Mouse (Mus musculus): ENCODE measurements around the gene Kcnq2.

Kcnq2 gene

DNA sequence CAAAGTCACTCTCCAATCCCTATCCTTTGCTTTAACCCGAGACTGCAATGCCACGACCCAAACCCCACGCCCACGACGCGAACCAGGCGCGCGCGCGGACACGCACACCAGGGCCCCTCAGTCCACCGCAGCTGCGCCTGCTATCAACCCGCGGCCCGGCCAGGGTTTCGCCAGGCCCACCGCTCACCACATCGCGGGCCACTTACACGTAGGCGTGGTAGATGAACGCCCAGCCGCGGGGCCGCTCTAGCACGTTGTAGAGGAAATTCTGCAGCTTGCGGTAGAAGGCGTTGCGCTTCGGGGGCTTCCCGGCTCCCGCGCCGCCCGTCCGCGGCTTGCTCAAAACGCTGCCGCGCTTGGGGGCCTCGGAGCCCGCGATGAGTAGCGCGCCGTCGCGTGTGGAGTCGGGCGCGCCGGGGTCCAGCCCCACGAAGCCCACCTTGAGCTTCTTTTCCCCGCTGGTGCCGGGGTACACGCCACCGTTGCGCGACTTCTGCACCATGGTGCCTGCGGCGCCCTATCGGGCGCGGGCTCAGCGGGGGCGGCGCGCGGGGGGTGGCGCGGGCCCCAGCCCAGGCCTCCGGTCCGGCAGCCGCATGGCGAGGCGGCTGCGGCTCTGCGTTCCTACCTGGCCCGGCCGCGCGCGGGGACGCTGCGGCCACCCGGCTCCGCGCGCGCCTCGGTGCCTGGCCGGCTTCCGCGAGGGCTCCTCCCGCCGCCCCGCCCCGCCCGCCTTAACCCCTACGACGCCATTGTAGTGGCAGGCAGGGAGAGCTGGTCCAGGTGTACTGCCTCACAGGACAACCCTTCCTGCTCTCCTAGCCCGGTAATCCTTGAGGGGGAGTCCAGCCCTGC lies at the start of gene Kcnq2:
Gene Kcnq2 (minus strand): TSS at position 710 of the 855 bp plus-strand sequence.
- no peak for DNase-seq

DNA sequence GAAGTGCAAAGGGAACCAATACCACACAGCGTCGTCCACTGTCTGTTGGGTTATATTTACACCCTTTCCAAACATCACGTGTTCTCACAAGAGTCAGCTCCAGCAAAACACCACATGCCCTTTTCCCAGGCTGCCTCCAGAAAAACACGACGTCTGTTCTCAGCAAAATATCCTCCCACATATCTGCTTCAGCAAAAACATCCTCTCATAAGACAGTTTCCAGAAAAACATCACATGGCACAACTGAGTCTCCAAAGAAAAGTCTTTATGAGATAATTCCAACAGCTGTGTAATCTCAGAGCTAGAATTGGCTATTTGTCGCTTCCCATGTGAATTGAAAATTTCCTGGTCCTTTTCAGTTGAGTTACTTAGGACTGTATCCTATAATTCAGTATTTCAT lies 45.8 kb upstream of the Kcnq2 start:
- DNase-seq: no peak

DNA sequence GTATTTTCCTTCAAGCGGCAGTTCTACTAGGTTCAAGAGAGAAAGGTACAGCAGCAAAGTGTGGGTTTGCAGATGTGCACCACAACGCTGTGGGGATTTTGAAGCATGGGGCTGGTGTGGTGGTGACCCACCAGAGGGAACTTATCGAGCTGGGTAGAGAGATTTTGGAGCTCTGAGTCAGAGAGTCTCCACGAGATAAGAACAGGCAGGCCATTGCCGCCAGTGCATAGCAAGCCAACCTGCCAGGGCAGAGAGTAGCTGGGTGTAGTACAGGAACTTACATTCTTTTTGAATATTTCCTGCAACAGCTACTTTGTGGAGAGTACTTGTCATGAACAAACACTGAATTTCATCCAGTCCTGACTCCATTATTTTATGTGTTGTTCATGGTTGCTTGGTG lies 43.4 kb upstream of the Kcnq2 start:
- DNase-seq: no peak

DNA sequence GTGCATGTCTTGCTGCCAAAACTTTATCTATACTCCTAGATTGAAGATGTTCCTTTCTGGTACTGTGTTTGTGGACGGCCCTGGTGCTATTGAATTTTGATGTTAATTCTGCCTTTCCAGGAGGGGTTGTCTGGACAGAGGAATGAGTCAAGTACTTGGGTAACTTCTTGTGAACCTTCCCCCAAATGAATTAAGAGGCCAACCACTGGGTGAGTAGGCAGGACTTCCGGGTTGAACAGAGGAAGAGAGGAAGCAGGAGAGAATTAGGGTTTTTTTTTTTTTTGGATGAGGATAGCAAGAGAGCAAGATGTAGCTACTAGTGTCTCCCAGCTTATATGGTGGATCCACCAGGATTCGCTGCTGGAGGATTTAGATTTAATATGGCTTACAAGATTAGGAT lies 42.9 kb upstream of the Kcnq2 start:
- no peak for DNase-seq

DNA sequence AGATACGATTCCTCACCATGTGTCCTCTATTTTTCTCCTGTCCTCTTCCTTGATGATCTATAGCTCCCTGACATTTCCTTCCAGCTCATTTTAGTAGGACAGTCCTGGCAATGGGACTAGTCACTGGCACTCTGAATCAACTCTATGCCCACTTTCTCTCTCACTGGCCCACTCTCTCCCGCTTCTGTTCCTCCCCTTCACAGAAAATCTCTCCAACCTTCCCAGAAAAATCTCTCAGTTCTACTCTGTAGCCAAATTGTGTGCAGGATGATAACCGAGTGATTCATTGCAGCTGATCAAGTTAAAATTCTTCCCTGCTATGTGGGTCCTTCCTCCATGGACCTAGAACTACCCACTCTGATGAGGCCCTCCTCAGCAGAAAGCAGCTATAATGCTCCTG lies 39.5 kb upstream of the Kcnq2 start:
- no peak for DNase-seq

DNA sequence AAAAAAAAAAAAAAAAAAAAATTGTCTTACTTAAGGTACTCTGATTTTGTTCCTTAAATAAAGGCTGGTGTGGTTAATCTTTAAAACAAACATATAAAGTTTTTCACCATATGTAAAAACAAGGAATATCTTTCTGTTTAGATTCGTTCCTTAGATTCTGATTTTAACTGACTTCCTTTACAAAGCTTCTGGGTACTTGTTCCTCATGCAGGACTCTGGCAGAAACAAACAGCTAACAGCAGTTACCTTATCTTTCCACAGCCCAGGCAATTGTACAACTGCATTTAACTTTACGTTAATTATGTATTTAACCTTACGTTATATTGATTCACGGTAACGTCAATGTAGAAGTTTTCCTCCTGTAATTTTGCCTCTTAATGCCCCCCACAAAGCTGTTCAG lies 31.4 kb upstream of the Kcnq2 start:
- no peak for DNase-seq

DNA sequence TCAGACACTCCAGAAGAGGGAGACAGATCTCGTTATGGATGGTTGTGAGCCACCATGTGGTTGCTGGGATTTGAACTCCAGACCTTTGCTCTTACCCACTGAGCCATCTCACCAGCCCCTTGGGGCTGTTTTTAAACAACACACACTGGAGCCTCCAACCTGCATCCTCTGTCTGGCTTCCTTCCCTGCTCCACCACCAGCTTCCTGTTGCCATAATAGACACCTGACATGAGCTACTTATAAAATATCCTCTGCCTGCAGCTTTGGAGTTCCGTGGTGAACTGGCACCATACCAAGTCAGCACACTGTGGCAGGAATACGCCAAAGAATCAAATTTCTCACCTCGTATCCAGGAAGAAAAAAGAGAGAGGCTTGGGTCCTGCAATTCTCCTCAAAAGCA lies 25.7 kb upstream of the Kcnq2 start:
- no peak for DNase-seq

DNA sequence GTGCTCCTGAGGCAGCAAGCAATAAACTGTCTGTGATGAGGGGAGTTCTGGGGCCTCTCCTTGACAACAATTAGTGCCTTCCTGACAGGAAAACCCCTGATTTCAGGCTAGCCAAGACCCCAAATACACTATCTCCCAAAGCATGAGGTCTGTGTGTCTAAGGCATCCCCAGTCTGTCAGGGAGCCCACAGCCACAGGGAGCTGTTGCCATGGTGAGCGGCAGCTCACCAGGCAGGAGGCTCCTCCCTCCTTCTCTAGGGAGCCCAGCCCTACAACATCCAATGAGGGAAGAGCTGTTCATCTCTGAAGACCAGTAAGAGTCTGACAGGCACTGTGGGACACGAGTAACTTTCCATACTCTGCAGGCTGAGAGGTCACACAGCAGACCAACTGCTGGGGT lies 24.7 kb upstream of the Kcnq2 start:
- DNase-seq: no peak

DNA sequence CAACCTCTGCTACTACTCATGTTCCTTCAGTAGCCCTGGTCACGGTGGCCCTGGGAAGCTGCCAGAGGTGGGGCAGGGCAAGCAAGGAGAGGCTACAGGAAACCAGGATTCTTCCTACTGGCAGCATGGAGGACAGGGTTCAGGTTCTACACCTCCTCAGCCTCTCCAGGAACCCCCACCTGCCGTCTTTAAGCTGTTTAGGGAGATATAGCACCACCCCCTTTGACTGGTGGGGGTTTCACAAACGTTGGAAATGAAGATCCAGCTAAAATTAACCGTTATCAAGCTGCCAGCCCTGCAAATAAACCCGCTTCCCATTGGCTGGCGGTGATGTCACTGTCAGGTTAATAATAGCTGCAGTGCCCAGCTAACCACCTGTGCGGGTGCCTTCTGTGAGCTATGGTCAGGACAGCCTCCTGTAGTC lies 24.0 kb upstream of the Kcnq2 start:
- DNase-seq: no peak

DNA sequence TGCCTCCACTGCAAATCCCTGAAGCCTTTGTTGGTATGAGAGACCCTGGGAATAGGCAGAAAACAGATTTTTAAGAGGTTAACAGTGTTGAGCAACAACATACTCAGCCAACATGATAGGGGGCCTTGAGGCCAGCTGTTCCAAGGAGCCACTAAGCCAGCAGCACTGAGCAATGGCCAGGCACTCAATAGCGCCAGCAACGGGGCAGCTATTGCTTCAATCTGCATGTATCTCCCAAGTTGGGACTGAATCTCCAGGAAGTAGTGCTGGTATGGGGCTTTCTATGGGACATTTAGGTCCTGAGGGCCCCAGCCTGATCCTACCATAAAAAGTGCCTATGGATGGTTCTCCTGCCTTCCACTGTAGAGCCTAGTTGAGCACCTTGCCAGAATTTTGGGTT lies 23.4 kb upstream of the Kcnq2 start:
- DNase-seq: no peak

DNA sequence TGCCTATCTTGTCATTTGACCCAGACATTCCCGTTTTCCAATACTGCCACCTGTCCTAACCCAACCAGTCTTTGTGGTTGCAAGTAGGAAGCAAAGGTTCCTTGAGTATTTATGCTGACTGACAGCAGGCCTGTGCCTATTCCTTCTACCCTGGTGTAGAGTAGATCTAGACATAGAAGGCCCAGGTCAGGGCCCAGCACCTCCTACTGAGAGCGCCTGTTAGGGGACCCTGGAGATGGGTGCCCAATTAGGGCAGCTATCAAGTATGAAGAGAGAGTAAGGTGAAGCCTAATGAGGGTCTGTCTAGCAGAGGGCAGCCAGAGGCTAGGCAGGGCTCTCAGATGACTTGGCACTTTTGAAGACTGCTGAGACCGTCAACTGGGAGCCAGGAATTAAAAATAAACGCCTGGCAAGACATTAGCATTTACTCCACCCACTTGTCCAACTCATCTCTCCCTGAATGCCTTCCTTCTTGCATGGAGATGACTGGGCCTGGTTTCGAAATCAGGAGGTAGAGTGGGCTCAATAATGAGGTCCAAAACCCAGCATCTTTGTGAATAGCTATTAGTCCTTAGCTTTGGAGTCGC lies 22.7 kb upstream of the Kcnq2 start:
- DNase-seq: no peak

DNA sequence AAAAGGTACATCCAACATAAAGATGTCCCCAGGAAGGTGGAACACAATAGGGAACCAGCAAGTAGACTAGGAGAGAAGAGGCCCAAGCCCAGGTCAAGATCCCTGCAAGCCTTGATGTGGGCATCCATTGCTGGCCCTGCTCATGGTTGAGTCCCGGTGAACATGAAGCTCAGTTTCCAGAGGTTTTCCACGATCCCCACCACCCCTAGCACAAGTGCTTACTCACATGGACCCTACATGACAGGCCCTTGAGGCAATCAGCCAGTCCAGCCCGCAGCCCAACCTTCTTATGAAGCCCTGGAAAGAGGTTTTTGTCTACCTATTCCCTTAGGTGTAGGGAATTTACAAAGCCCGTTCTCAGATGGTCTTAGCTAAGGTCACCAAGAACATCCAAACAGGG lies 22.1 kb upstream of the Kcnq2 start:
- DNase-seq: no peak

DNA sequence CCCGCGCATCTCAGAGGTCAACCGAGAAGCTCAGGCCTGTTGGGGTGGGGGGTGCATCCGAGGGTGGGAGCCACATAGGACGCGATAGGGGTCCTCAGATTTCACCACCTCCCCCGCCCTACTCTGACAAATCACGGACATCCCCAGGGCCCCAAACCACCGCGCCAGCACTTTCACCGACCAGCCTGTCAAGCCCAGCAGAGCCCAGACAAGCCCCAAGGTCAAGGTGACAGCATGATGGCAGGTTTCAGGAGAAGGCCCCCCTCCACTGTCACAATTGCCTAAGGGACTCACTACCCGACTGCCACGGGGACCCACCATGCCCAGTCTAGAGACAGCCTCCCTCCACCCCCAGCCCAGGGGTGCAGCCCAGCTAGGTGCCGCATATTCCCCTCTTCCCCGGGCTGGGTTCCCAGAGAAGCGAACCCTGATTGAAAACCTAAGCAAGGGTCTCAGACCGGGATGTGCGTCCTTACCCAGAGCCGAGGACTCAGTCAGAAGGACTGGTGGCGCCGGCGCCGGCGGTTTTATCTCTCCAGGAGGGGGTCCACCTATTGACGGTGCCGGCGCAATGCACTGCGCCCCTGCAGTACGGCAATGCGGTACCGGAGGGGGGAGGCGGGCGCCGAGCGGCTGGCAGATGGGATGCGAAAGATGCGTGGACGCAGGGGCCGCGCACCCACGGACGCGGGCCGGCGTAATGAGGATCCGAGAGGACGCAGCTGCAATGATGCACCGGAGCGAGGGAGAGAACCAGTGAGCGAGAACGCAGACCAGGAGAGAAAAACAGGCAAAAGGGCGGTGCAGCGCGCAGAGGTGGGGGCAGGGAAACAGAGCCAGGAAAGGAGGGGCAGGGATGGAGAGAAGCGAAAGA lies 21.4 kb upstream of the Kcnq2 start, which contains the start of gene Eef1a2:
Gene Eef1a2 (minus strand): TSS at position 767 of the 874 bp plus-strand sequence.
- no peak for DNase-seq

DNA sequence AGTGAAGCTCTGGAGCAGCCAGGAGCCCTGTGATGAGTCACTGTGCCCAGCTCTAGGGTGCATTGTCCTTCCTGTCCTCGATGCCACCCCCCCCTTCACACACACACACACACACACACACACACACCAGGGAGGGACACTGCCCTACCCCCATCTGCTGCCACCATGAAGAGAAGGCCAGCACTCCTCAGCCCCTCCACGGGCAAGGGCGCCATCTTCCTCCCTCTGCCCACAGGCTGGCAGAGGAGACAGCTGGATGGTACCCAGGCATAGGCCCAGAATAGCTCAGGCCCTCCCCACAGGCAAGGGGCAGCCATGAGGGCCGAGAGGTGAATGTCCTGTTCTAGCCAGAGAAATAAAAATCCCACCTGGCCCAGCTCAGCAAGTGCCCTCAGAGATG lies 20.7 kb upstream of the Kcnq2 start:
- no peak for DNase-seq

DNA sequence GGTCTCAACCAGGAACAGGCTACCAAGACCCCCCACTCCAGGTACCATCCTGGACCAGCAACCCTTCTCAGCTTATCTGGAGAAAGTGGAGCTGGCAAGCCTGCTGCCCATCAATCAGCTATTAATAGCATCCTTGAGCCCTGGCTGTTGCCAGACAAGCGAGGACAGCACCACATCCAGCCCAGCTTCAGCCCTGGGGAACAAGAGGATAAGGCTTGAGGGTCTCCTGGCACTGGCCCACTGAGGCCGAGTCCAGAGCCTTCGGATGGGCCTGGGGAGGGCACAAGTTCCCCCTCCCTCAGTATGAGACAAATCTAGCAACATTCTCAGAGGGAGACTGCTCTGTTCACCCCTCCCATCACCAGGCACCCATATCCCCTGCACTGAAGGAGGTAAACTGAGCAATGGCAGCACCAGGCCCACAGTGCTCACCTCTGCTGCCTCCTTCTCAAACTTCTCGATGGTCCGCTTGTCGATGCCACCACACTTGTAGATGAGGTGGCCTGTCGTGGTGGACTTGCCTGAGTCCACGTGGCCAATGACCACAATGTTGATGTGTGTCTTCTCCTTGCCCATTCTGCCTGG lies 19.8 kb upstream of the Kcnq2 start:
- DNase-seq: no peak

DNA sequence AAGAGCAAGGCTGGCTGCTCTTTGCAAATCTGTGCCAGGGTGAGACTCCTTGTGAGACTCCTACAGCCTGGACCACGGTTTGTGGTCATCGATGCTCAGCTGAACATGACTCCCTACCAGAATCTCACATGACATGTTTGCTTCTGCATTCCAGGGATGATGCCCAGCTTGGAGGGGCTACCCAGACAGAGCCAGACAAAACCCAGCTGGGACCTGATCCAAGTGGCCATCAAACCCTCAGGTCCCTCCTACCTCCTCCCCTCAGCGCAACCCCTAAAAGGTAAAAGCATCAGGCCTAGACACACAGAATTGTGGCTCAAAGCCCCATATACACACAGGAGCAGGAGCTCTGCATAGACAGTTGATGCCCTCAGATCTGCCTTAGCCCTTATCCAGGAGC lies 19.3 kb upstream of the Kcnq2 start:
- DNase-seq: no peak

DNA sequence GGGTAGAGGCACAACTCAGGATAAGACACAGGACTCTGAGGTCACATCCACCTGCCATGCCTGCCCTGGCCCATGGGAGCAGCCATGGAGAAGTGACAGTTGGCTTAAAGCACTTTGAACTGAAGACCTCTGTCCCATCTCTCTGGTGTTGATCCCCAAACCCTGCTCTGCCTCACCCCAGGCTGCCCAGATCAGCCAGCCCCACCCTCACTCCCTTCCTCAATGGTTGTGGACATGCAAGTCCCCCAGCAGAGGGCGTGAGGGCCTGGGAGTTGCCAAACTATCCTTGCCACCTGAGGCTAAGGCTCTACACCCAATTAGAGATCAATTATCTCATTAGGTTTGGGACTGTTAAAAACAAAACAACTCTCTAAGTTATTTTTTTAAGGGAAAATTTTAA lies 18.7 kb upstream of the Kcnq2 start:
- peak; percentile 29 to 34 for DNase-seq

DNA sequence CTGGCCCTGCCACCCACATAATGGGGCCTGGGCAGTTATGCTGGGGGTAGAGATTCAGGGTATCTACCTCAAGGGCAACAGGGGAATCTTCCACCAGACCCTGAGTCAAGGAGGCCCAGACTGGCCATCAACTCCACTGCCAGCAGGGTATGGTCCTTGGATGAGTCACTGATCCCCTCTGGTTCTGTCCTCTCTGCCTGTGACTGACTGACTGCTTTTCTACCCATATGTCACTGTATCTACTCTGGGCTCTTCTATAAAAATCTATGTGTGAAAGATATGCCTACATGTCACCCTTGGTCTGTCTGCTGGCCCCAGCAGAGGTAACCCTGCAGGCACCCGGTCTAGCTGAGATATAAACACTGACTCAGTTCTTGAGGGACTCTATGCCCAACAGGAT lies 18.0 kb upstream of the Kcnq2 start:
- DNase-seq: no peak

DNA sequence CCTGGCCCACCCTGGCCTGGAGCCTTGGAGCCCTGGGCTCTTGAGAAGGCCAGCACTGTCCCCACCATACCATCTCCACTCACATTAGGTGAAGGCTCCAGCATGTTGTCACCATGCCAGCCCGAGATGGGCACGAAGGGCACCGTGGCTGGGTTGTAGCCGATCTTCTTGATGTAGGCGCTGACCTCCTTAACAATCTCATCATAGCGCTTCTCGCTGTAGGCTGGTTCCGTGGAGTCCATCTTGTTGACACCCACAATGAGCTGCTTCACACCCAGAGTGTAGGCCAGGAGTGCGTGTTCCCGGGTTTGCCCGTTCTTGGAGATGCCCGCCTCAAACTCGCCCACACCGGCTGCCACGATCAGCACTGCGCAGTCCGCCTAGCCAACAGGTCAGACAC lies 17.6 kb upstream of the Kcnq2 start:
- no peak for DNase-seq

DNA sequence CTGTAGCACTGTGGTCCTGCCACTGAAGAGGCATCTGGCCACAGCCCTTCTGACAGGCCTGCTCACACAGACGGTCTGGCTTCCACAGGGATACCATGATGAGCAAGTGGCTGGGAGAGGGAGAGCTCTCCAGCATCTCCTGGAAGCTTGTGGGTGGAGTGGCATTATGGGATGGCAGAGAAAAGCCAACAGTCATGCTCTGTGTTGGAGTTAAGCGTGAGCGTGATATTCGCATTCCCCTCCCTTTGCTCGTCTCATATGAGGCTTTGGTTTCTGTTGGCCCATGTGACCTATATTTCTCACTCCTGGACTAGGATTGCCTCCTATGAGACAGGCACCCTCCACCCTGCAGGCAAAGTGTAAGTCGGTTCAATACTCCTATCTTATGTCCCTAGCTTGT lies 15.2 kb upstream of the Kcnq2 start:
- DNase-seq: no peak

DNA sequence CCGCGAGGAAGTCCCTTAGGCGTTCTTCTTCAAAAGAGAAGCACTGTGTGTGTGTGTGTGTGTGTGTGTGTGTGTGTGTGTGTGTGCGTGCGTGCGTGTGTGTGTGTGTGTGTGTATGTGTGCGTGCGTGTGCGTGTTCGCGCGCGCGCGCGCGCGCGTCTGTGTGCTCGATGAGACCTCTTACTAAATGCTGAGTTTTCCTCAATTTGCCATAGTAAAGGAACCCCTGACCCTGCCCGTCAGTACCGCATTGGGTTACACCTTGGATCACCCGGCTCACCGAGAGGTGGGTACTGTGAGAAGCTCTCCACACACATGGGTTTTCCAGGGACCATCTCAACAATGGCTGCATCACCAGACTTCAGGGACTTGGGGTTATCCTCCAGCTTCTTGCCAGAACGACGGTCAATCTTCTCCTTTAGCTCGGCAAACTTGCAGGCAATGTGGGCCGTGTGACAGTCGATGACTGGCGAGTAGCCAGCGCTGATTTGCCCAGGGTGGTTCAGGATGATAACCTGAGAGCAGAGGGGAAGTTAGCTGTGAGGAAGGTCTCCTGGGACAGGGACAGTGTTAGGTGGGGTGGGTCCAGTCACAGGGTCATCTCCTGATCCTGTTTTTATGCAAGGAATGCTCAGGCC lies 13.3 kb upstream of the Kcnq2 start:
- DNase-seq: no peak

DNA sequence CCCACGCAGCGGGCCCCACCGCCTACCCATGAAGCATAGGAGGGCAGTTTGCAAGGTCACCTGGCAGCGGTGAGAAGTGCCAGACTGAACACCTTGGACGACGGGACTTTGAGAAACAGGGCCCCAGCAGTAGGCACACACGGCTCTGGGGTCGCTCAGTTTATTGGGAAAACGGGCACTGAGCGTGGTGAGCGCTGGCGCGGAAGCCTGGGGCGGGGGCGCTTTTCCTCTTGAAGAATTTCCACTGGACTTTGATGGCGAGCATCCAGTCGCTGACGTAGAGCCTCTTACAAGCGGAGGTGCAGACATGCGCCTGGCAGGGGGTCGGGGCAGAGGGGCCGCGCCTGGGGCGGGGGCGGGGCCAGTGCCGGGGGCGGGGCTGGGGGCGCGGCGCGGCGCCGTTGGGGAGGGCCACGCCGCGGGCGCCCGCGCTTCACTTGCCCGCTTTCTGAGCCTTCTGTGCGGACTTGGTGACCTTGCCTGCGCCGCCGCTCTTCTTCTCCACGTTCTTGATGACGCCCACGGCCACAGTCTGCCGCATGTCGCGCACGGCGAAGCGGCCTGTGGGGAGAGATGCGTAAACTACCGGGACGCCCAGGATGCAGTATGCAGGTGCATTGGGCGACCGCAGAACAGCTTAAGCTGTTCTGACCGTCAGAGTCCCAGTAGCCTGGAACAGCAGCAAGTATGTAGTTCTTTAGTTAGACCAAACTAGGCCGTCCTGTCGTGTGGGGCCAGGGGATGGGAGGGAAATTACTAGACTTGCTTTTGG lies 12.6 kb upstream of the Kcnq2 start:
- DNase-seq: peak; percentile 67 to 69
